Mouse (Mus musculus) C2C12 (cell line): Measurements from ENCODE around the gene Bcam.

Experiments used
- CEBPB ChIP-seq: IDR thresholded peaks from one replicate; pipeline ENCODE4 v1.6.1; 2011; ENCODE audit warnings: low read depth, mild to moderate bottlenecking, control low read depth, moderate library complexity
- CTCF ChIP-seq: IDR thresholded peaks from one replicate; pipeline ENCODE4 v1.5.1; 2011; ENCODE audit not compliant: control insufficient read depth, insufficient read depth, insufficient read length
- FOSL1 ChIP-seq: IDR thresholded peaks from one replicate; pipeline ENCODE4 v1.8.0; 2011; ENCODE audit warnings: mild to moderate bottlenecking, low read length; ENCODE audit not compliant: poor library complexity, insufficient read depth, severe bottlenecking
- MAX ChIP-seq: IDR thresholded peaks from one replicate; pipeline ENCODE4 v1.6.1; 2011; ENCODE audit warnings: mild to moderate bottlenecking, control low read depth
- MYOD1 ChIP-seq: IDR thresholded peaks from one replicate; pipeline ENCODE4 v1.6.1; 2011; ENCODE audit warnings: low read depth; ENCODE audit not compliant: control insufficient read depth, insufficient read length
- MYOG ChIP-seq: IDR thresholded peaks from one replicate; pipeline ENCODE4 v1.6.1; 2011; ENCODE audit not compliant: control insufficient read depth, insufficient read length; ENCODE audit errors: extremely low read depth
- USF1 ChIP-seq: IDR thresholded peaks from one replicate; pipeline ENCODE4 v1.6.1; 2011; ENCODE audit warnings: low read depth, mild to moderate bottlenecking, control low read depth, moderate library complexity

- no peak for TF ChIP-seq CTCF
- no peak for TF ChIP-seq MAX
- TF ChIP-seq MYOG = no peak
- TF ChIP-seq USF1 = no peak
- peak; percentile 39 for TF ChIP-seq MYOD1
- TF ChIP-seq FOSL1 = no peak
- no peak for TF ChIP-seq CEBPB
Observed at GRCm38 (mm10) chr7:19777049-19777723, 6.4 kb upstream of the Bcam start.
